Mouse (Mus musculus): ENCODE data around the gene Lrpap1. TPM values are rescaled to one million over a fixed set of nuclear protein-coding genes. Genes with fewer than 3 reads are reported as not detected.

Lrpap1 gene
- polyA plus RNA-seq (2012; rRNA removed) = 71.0 and 71.9 TPM in 2 replicates

DNA sequence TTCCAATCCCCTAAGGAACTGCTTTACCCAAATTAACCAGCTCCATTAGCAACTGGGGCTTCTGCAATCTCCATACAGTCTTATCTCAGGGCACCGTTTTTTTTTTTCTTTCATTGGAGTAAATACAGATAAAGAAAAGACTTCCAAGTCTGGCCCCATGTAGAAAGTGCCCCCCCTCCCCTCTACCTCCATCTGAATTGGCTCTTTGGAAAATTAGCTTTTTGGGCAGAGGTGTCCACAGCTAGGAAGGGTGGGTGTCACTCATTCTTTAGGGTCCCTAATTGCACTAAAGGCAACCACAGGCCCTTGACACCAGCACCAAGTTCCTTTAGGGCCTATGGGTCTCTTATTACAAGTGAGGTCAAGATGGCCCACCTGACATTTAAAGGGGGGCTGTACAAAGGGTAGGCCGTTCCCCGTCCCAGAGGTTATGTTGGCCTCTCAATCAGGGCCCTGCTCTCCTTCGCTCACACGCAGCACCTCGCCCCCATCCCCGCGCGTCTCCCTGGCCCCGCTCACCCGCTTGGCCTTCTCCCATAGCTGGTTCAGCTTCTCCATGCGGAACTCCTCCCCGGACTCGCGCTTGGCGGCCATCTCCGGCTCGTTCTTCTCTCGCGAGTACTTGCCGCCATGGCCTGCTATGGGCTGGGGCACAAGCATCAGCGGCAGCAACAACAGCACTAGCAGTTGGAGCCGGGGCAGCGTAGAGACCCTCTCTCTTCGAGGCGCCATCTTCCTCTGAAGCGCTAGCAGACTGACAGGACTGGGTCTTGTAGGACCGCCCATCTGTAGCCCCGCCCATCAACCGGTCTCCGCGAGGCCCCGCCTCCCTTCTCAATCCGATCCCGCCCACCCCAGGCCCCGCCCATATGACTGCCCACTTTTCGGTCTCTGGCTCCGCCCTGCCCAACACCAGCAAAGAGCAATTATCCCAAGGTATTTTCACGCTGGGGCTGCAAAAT is at the start of gene Lrpap1:
Gene Lrpap1 (minus strand): TSS at position 807 of the 962 bp plus-strand sequence.

DNA sequence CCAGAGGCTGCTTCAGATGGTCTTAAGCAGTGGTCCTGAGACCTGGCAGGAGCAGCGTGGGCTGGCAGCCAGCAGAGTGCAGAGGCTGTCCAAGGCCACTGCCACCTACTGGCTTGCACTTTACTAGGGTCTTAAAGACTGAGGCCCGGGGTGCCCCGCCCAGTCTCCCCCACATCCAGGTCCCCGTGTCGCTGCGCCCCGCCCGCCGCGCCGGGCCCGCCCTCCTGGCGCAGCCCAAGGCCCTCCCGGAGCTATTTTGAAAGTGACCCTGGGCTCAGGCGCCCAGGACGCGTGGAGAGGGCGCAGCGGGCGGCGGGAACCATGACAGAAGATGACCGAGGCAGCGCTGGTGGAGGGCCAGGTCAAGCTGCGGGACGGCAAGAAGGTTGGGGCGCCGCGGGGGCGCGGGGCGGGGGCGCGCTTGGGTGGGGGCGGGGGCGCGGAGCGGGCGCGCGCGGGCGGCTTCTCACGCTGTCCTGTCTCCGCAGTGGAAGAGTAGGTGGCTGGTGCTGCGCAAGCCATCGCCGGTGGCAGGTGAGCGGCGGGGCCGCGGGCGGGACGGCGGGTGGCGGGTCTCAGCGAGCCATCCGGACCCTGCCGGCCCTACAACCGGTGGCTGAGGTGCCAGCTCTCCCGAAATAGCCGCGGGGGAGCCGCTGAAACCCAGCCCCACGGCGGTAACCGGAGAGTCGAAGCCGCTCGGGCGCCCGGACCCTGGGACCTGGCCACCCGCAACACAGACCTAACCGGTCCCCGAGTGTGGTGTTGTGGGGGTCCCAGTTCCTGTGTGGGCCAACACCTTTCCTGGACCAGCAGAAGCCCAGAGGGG is 48.7 kb downstream of the Lrpap1 start, which contains the start of gene Dok7:
Gene Dok7 (plus strand): TSS at position 163 of the 829 bp plus-strand sequence.

Other genes starting within 250 kb of the Lrpap1 start
- 7.6 and 8.2 TPM in 2 replicates for gene Msantd1, start 197.8 kb downstream of the Lrpap1 start, polyA plus RNA-seq (2012; rRNA removed)
- 53.2 and 60.9 TPM in 2 replicates for gene Rgs12, start 156.3 kb downstream of the Lrpap1 start, polyA plus RNA-seq (2012; rRNA removed)
- 2.7 and 3.0 TPM in 2 replicates for gene Hgfac, start 64.3 kb downstream of the Lrpap1 start, polyA plus RNA-seq (2012; rRNA removed)
- 5.7 and 6.5 TPM in 2 replicates for gene Dok7, start 49.0 kb downstream of the Lrpap1 start, polyA plus RNA-seq (2012; rRNA removed)
- gene Adra2c, start 172.6 kb upstream of the Lrpap1 start, polyA plus RNA-seq (2012; rRNA removed) = 1.3 and 1.9 TPM in 2 replicates

Data from central nervous system, embryonic 14 days (tissue).